8 mouse cellular contexts compared by ENCODE assay signal in the genomic region with DNA sequence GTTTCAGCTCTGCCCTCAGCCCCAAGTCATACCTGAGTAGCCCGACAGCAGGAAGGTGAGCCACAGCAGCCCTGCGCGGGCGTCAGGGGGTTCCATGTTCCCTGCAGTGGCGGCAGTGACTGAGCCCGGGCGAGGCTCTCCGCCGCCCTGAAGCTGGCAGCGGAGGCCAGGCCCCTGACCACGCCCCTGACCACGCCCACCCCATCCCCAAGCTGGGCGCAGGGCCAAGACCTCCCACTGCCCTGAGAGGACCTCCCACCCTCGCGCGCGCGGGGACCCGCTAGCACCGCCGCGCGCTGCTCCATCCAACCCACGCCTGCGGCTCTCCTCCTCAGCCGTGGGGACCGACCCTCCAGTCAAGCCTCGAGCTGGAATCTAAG. TPM values are rescaled to one million over a fixed set of nuclear protein-coding genes. Genes with fewer than 3 reads are reported as not detected.
A peak's percentile ranks its signal among the peaks of the same experiment; 100 is the strongest.
DNase-seq lines count a peak whose midpoint lies in the region; ATAC-seq lines count a peak whose summit lies in the region.

No protein-coding gene starts in this region.

- peak; percentile 89 for DNase-seq in ES-CJ7 (ENCODE audit: low read depth, low spot score)
- peak; percentile 93 to 95 for DNase-seq in adrenal gland, postnatal 36 days
- peak; percentile 77 for DNase-seq in forelimb bud, embryonic 11.5 days (ENCODE audit: low read depth, low spot score)
- DNase-seq in layer of hippocampus, postnatal 14 days (ENCODE audit: low spot score in 2 of 2), result peak; percentile 46 to 49
- peak; percentile 94 for DNase-seq in lung, postnatal 4 days
- DNase-seq in right cerebral cortex, postnatal 14 days, result peak; percentile 72
- peak; percentile 90 for DNase-seq in yolk sac, embryonic 10.5 days (ENCODE audit: low spot score)

- peak; percentile 42 to 43; a peak in 3 of 4 replicates for ATAC-seq in hematopoietic stem cell, adult 5-6 weeks (replicated peaks in 1 of 2; ENCODE audit: insufficient read depth in 1 of 2, low FRiP score in 2 of 2, low TSS enrichment in 1 of 2, low read depth in 1 of 2, poor library complexity in 2 of 2, severe bottlenecking in 2 of 2)

RNA-seq across cellular contexts. Expression of a gene that starts 0.5 kb away (rescaled TPM):
- 10 to 100 TPM; 43.5 to 53.8 TPM for total RNA-seq in adrenal gland, postnatal 36 days (2021)
- 2.3 and 4.2 TPM in 2 replicates for total RNA-seq in hematopoietic stem cell, adult 5-6 weeks (2017)
- total RNA-seq in layer of hippocampus, postnatal 14 days (2021), result 10 to 100 TPM in 1 of 2 experiments, 1 to 10 TPM in 1; 8.8 to 14.0 TPM

RNA-seq across cellular contexts. Expression of a gene that starts 20.1 kb away (rescaled TPM):
- total RNA-seq in adrenal gland, postnatal 36 days (2021), result 100 to 1,000 TPM in 1 of 2 experiments, 10 to 100 TPM in 1; 70.0 to 115 TPM
- total RNA-seq in hematopoietic stem cell, adult 5-6 weeks (2017), result 2.0 and 3.8 TPM in 2 replicates
- 10 to 100 TPM; 11.6 to 12.7 TPM for total RNA-seq in layer of hippocampus, postnatal 14 days (2021)

RNA-seq across cellular contexts. Expression of a gene that starts 26.2 kb away (rescaled TPM):
- total RNA-seq in adrenal gland, postnatal 36 days (2021), result not detected
- total RNA-seq in hematopoietic stem cell, adult 5-6 weeks (2017), result not detected in 2 replicates
- total RNA-seq in layer of hippocampus, postnatal 14 days (2021), result not detected

RNA-seq across cellular contexts. Expression of a gene that starts 52.2 kb away (rescaled TPM):
- total RNA-seq in adrenal gland, postnatal 36 days (2021), result 10 to 100 TPM; 19.5 to 51.0 TPM
- 3.0 and 5.3 TPM in 2 replicates for total RNA-seq in hematopoietic stem cell, adult 5-6 weeks (2017)
- under 1 TPM; 0.38 to 0.78 TPM for total RNA-seq in layer of hippocampus, postnatal 14 days (2021)

RNA-seq across cellular contexts. Expression of a gene that starts 55.1 kb away (rescaled TPM):
- total RNA-seq in adrenal gland, postnatal 36 days (2021), result 100 to 1,000 TPM; 124 to 135 TPM
- 24.6 and 29.0 TPM in 2 replicates for total RNA-seq in hematopoietic stem cell, adult 5-6 weeks (2017)
- total RNA-seq in layer of hippocampus, postnatal 14 days (2021), result 100 to 1,000 TPM; 105 to 115 TPM

Comparison
In these comparisons a context has a peak if more than half of its experiments do, and no peak if none do; other contexts are left out.
1. Peak in every context shown above with its lines: DNase-seq and ATAC-seq.
2. RNA of a gene that starts 20.1 kb away (total RNA-seq): 70.0 to 115 TPM in adrenal gland, postnatal 36 days; 11.6 to 12.7 TPM in layer of hippocampus, postnatal 14 days and 2.0 to 3.8 TPM in hematopoietic stem cell, adult 5-6 weeks; every median in the first group is over 4 times any median in the second.